Mouse (Mus musculus): ENCODE results near the gene Zfp867. TPM values are rescaled to one million over a fixed set of nuclear protein-coding genes. Genes with fewer than 3 reads are reported as not detected.
A peak's percentile ranks its signal among the peaks of the same experiment; 100 is the strongest.

Zfp867 gene
- polyA plus RNA-seq, 1 experiment from 2014 or later = 13.8 TPM

- 79% methylated on average over 4 of the region's 4 CpGs for WGBS
- peak within 1 kb of the TSS; percentile 84 for H3K4me2 ChIP-seq
- no peaks in the 10 kb centered on the region for H3K27me3 ChIP-seq (replicated peaks)
- peaks cover 29% of the 10 kb centered on the region for H3K4me1 ChIP-seq
- no peaks in the 10 kb centered on the region for H3K9me3 ChIP-seq
- peak within 1 kb of the TSS; percentile 92 for H3K27ac ChIP-seq
- H3K36me3 ChIP-seq (replicated peaks) = peaks cover 13% of the 10 kb centered on the region; the same call in 1 of the 2 replicates
- H3K9ac ChIP-seq = peak within 1 kb of the TSS; percentile 65
- peak within 1 kb of the TSS; percentile 77 for H3K4me3 ChIP-seq
- ATAC-seq (replicated peaks) = no peak
Measured at GRCm38 (mm10) chr11:59451086-59451485, 21.2 kb downstream of the Zfp867 start, which contains the start of gene Snap47. TSS of gene Snap47 (minus strand) at chr11:59451186.

DNA sequence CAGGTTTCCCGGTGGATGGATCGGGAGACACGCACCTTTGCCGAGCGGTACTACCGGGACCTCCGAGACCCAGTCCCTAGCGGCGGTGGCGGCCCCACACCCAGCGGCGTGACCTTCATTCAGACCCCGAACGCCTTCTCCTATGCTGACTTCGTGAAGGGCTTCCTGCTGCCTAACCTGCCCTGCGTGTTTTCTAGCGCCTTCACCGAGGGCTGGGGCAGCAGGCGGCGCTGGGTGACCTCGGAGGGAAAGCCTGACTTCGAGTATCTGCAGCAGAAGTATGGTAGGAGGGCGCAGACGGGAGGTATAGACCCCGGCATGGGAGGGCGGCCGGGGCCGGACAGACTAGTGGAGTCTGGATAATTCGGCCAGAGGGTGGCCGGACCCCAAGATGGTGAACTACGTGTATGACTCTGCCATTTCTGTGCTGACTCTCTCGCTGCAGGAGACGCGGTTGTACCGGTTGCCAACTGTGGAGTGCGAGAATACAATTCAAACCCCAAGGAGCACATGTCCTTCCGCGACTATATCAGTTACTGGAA is 22.0 kb downstream of the Zfp867 start:
- peak overlapping the region; percentile 84 for H3K4me2 ChIP-seq
- H3K9me3 ChIP-seq = no peaks in the 10 kb centered on the region
- no peaks in the 10 kb centered on the region for H3K27me3 ChIP-seq (replicated peaks)
- under 1% methylated on average over 38 of the region's 38 CpGs for WGBS
- H3K4me3 ChIP-seq = peak overlapping the region; percentile 77
- H3K9ac ChIP-seq = peak overlapping the region; percentile 65
- peak; percentile 76 for ATAC-seq (replicated peaks)
- H3K27ac ChIP-seq = peak overlapping the region; percentile 92
- peaks cover 29% of the 10 kb centered on the region for H3K4me1 ChIP-seq
- peaks cover 7% of the 10 kb centered on the region; the same call in 1 of the 2 replicates for H3K36me3 ChIP-seq (replicated peaks)

- peaks cover 6% of the 10 kb centered on the region; the same call in 1 of the 2 replicates for H3K36me3 ChIP-seq (replicated peaks)
- no peaks in the 10 kb centered on the region for H3K27me3 ChIP-seq (replicated peaks)
- ATAC-seq (replicated peaks) = peak; percentile 97
- H3K9ac ChIP-seq = peak within 1 kb of the TSS; percentile 65
- H3K4me2 ChIP-seq = peak within 1 kb of the TSS; percentile 84
- peaks cover 29% of the 10 kb centered on the region for H3K4me1 ChIP-seq
- WGBS = 2% methylated on average over 39 of the region's 40 CpGs
- H3K4me3 ChIP-seq = peak within 1 kb of the TSS; percentile 77
- no peaks in the 10 kb centered on the region for H3K9me3 ChIP-seq
- peak within 1 kb of the TSS; percentile 92 for H3K27ac ChIP-seq
Measured at GRCm38 (mm10) chr11:59449741-59450229, 22.5 kb downstream of the Zfp867 start, which contains the start of gene Jmjd4. TSS of gene Jmjd4 (plus strand) at chr11:59450045.

GRCm38 (mm10) chr11:59443102-59443501 is 29.2 kb downstream of the Zfp867 start:
- Histone ChIP-seq H3K27me3 (replicated peaks) (no peaks in the 10 kb centered on the region), H3K4me2 (no peak overlapping the region), H3K4me1 (peaks cover 5% of the 10 kb centered on the region), H3K9ac (no peak overlapping the region), H3K27ac (no peak overlapping the region), H3K4me3 (no peak overlapping the region), H3K9me3 (no peaks in the 10 kb centered on the region), H3K36me3 (replicated peaks) (peaks cover 1% of the 10 kb centered on the region; the same call in 1 of the 2 replicates)
- no peak for ATAC-seq (replicated peaks)

DNA sequence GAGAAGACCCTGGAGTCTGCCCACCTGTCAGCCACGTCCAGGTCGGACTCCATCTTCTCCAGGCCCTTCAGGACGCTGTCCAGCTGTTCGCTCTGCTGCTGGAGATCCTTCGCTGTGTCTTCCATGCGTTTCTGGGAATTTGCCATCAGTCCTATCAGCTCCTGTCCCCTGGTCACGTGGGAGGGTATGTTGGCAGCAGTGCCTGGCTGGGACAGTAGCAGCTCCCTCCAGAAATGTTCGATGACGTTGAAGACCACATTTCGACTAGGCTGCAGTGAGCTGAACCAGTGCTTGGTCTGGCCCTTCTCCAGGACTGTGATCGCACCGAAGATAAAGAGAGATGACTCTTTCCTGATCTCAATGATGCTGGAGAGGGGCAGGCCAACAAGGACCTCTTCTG is 34.3 kb downstream of the Zfp867 start:
- H3K4me2 ChIP-seq = no peak overlapping the region
- H3K4me3 ChIP-seq = no peak overlapping the region
- ATAC-seq (replicated peaks) = no peak
- H3K9me3 ChIP-seq = no peaks in the 10 kb centered on the region
- H3K4me1 ChIP-seq = no peaks in the 10 kb centered on the region
- no peaks in the 10 kb centered on the region for H3K27me3 ChIP-seq (replicated peaks)
- H3K36me3 ChIP-seq (replicated peaks) = peaks cover 26% of the 10 kb centered on the region
- 97% methylated on average over 12 of the region's 12 CpGs for WGBS
- H3K9ac ChIP-seq = no peak overlapping the region
- H3K27ac ChIP-seq = no peak overlapping the region

GRCm38 (mm10) chr11:59432261-59432660 is 40.0 kb downstream of the Zfp867 start:
- Histone ChIP-seq H3K4me3 (no peak overlapping the region), H3K4me1 (no peaks in the 10 kb centered on the region), H3K9ac (no peak overlapping the region), H3K27ac (no peak overlapping the region), H3K36me3 (replicated peaks) (peaks cover 37% of the 10 kb centered on the region), H3K9me3 (no peaks in the 10 kb centered on the region), H3K4me2 (no peak overlapping the region), H3K27me3 (replicated peaks) (no peaks in the 10 kb centered on the region)
- 68% methylated on average over 3 of the region's 3 CpGs for WGBS
- ATAC-seq (replicated peaks) = no peak

DNA sequence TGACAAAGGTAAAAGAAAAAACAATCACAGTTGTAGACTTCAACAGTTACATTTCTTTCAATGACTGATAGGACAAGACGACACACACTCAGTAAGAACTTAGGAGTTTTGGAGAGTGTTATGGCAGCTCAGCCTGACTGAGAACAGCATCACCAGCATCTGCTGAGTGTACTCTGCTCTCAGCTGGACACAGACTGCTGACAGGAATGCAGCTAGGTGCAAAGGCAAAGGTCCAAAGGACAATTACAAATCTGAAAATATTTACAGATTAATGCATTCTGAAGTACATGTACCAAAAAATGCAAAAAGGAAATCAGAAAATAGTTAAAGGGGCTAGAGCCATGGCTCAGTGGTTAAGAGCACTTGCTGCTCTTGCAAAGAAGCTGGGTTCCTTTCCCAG is 42.3 kb downstream of the Zfp867 start:
- H3K27ac ChIP-seq = no peak overlapping the region
- no peaks in the 10 kb centered on the region for H3K9me3 ChIP-seq
- no peak overlapping the region for H3K9ac ChIP-seq
- no peak overlapping the region for H3K4me3 ChIP-seq
- H3K27me3 ChIP-seq (replicated peaks) = no peaks in the 10 kb centered on the region
- 82% methylated on average over 1 of the region's 1 CpGs for WGBS
- H3K36me3 ChIP-seq (replicated peaks) = peaks cover 34% of the 10 kb centered on the region
- ATAC-seq (replicated peaks) = no peak
- no peaks in the 10 kb centered on the region for H3K4me1 ChIP-seq
- no peak overlapping the region for H3K4me2 ChIP-seq

DNA sequence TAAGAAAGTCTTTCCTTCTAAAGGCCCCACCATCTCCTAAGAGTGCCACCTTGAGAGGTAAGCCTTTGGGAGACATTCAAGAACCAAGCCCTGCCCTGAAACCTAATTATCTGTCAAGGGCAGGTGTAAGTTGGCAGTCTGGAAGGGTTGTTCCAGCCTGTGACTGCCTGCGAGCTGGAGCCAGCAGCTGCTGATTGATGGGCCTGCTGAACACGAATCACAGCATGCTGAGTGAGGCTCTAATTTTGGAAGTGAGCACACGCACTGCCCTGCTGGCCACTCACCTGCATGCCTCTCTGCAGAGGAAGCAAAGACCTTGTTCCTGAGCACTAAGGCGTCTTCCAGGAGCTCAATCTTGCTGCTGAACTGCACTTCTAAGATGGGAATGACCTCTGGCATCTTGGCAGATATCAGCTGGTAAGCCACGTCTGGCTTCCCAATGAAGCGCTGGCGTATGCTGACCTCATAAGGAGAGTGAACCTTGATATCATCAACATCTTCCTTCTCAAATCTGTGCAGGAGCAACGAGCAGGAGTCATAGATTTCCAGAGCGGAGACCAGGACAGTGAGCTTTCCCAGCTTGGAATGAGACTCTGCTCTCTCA is 44.1 kb downstream of the Zfp867 start:
- Histone ChIP-seq H3K4me2 (no peak overlapping the region), H3K4me1 (no peaks in the 10 kb centered on the region), H3K4me3 (no peak overlapping the region), H3K9ac (no peak overlapping the region), H3K27me3 (replicated peaks) (no peaks in the 10 kb centered on the region), H3K27ac (no peak overlapping the region), H3K36me3 (replicated peaks) (peaks cover 42% of the 10 kb centered on the region), H3K9me3 (no peaks in the 10 kb centered on the region)
- 93% methylated on average over 9 of the region's 9 CpGs for WGBS
- no peak for ATAC-seq (replicated peaks)

DNA sequence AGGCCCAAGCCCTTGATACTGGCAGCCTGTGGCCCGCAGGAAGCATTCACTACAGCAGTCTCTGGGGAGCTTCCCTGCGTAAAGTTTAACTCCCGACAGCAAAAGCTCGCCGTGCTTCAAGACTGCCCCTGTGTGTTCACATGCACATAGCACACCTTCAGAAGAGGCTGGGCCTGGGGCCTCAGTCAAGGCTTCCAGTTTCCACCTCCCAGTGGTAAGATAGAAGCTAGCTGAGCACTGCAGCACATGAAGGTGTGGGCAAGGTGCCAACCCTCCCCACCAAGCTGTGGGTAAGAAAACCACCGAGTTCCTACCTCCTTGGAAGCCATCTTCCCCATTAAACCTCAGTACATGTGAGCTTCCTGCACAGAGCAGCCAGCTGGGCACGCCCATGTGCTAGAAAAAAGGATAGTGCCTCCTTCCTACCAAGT is 46.6 kb downstream of the Zfp867 start:
- Histone ChIP-seq H3K27ac (no peak overlapping the region), H3K4me1 (no peaks in the 10 kb centered on the region), H3K9ac (no peak overlapping the region), H3K36me3 (replicated peaks) (peaks cover 46% of the 10 kb centered on the region), H3K27me3 (replicated peaks) (no peaks in the 10 kb centered on the region), H3K4me3 (no peak overlapping the region), H3K4me2 (no peak overlapping the region), H3K9me3 (no peaks in the 10 kb centered on the region)
- 67% methylated on average over 7 of the region's 7 CpGs for WGBS
- no peak for ATAC-seq (replicated peaks)

GRCm38 (mm10) chr11:59423010-59423588 is 49.2 kb downstream of the Zfp867 start:
- no peak overlapping the region for H3K27ac ChIP-seq
- H3K36me3 ChIP-seq (replicated peaks) = peaks cover 58% of the 10 kb centered on the region
- 88% methylated on average over 5 of the region's 5 CpGs for WGBS
- H3K4me3 ChIP-seq = no peak overlapping the region
- no peaks in the 10 kb centered on the region for H3K9me3 ChIP-seq
- no peak overlapping the region for H3K4me2 ChIP-seq
- H3K4me1 ChIP-seq = no peaks in the 10 kb centered on the region
- no peak overlapping the region for H3K9ac ChIP-seq
- H3K27me3 ChIP-seq (replicated peaks) = no peaks in the 10 kb centered on the region
- no peak for ATAC-seq (replicated peaks)

DNA sequence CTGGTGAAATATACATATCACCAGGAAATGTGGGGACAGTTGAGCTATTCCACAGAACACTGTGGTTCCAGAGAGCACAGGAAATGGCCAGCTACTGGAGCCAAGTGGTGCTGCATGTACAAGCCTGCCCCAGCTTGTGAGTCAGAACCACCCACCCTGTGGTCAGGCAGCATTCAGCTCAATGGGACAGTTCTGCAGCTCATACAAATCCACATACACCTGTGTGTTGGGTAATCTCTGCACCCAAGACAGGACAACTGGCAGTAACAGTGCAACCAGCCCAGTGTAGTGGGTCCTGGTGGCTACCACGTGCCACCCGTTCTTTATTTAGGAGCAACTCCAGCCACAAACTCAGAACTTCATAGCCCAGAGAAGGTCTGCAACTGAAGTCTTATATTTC is 50.3 kb downstream of the Zfp867 start:
- Histone ChIP-seq H3K4me2 (no peak overlapping the region), H3K9me3 (no peaks in the 10 kb centered on the region), H3K4me3 (no peak overlapping the region), H3K9ac (no peak overlapping the region), H3K4me1 (no peaks in the 10 kb centered on the region), H3K36me3 (replicated peaks) (peaks cover 54% of the 10 kb centered on the region), H3K27ac (no peak overlapping the region), H3K27me3 (replicated peaks) (no peaks in the 10 kb centered on the region)
- no peak for ATAC-seq (replicated peaks)
- 98% methylated on average over 2 of the region's 2 CpGs for WGBS

GRCm38 (mm10) chr11:59421436-59421835 is 50.8 kb downstream of the Zfp867 start:
- Histone ChIP-seq H3K4me1 (no peaks in the 10 kb centered on the region), H3K27me3 (replicated peaks) (no peaks in the 10 kb centered on the region), H3K9me3 (no peaks in the 10 kb centered on the region), H3K9ac (no peak overlapping the region), H3K4me3 (no peak overlapping the region), H3K4me2 (no peak overlapping the region), H3K36me3 (replicated peaks) (peaks cover 50% of the 10 kb centered on the region), H3K27ac (no peak overlapping the region)
- no peak for ATAC-seq (replicated peaks)
- 90% methylated on average over 8 of the region's 8 CpGs for WGBS
